Mouse (Mus musculus) gastrocnemius, postnatal 25 days (tissue): Measurements from ENCODE around the gene Pop5. TPM values are rescaled to one million over a fixed set of nuclear protein-coding genes. Genes with fewer than 3 reads are reported as not detected.

Experiments
- DNase-seq: peaks from one replicate; pipeline ENCODE4 v3.0.0; 2022
- total RNA-seq, 2 experiments: library from RNA; stranded (reverse); gene quantifications; 1 replicate in 1 of 2; 2 replicates in 1 of 2; pipeline ENCODE4 v1.2.3; 2021

Gene Pop5
- total RNA-seq, 2 experiments from 2014 or later = 29.2 to 30.7 TPM

GRCm38 (mm10) chr5:115214864-115215263 is 20.8 kb upstream of the Pop5 start:
- no peak for DNase-seq

DNA sequence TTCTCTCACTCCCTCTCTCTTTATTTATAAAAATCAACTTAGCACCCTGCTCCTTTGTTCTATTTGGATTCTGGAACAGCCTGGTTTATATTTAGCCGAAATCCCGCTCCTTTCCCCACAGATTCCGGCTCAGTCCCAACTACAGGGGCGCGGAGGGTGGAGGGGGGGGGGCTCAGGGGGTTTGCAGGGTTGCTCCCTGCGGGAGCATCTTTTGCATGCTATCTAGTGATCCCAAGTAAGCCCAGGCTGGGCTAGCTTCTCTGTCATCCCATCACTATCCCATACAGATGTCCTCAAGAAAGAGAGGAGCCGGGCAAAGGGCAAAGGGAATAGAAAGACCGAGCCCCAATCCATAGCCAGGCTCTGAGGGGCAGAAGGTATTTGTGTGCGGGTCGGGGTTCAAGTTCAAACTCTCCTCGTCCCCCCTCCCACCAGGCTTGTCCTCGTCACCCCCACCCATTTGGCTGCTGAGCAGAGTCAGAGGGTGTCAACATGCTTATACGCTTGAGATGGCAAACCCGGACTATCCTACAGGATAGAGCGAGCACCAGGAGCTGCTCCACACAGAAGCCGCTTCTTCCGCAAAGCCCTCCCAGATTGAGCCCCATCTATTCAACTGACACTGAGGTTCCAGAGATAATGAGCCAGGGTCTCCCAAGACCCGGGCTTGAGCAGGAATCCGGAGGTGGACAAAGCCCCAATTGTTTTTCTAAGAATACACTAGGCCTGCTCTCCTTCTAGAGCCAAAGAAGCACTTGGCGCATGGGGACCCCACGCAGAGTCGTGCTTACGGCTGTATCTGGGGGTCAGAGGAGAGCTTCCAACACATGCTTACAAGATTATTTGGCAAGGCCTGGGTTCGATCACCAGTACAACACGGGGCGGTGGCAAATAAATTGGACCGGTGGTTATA is 20.1 kb upstream of the Pop5 start:
- DNase-seq = no peak

DNA sequence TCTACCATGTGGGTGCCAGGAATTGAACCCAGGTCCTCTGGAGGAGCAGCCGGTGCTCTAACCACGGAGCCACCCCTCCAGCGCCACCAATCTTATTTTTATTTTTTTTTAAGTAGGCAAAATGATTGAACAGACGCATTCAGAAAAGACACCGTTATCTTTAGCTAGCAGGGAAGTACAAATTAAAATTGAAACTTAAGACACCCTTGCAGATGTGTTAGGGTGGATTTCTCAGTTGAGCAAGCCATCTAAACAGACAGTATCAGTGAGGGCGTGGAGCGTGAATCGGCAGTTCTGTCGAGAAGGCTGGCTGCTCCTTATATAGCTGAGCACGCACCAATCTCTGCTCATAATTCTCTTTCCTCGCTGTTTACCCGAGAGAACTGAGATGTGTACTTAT is 17.6 kb upstream of the Pop5 start:
- DNase-seq = no peak

DNA sequence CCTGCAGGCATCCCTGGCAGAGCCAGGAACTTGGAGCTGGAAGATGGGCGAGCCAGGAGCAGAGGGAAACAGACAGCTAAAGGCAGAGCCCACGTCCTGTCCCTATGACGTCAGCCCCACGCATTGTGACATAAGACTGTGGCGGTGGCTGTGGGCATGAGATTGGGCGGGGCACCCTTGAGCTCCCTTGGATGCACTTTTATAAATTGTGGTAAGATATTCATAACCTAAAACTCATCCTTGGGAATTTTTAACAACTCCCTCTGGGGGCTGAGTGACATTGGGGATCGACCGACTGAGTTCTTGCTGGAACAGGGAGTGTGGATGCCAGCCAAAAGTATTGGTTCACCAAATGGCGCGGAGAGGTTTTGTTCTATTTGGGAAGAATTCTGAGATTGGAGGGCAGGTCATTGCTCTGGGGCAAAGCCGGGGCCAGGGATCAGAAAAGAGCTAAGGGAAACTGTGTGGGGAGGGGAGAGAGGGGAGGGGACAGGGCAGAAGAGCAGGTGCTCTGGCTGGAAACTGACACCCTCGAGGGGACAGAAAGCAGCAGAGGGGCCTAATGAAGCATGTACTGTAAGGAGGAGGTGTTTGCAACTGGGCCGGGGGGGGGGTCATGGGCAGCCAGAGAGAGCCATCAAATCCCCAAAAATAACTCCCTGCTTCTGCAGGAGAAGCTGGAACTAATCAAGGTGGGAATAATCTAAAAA is 14.6 kb upstream of the Pop5 start:
- DNase-seq = no peak

DNA sequence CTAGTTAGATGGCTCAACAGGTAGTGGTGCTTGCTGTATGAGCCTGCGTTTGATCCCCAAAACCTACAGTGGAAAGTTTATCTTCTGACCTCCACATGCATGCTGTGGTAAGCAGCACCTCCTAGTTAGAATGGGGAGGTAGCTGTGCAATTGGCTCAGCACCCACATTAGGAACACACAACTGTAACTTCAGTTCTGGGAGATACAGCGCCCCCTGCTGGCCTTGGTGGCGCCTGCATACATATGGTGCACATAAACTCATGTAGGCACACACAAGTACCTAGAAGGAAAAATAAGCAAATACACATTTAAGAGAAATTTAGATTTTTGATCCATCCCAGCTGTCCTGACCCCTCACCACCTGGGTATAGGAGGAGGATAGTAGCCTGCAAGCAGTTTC is 13.2 kb upstream of the Pop5 start:
- no peak for DNase-seq

- peak; percentile 44 for DNase-seq
These were observed 4.6 kb upstream of the Pop5 start for GRCm38 (mm10) chr5:115230830-115231551.

DNA sequence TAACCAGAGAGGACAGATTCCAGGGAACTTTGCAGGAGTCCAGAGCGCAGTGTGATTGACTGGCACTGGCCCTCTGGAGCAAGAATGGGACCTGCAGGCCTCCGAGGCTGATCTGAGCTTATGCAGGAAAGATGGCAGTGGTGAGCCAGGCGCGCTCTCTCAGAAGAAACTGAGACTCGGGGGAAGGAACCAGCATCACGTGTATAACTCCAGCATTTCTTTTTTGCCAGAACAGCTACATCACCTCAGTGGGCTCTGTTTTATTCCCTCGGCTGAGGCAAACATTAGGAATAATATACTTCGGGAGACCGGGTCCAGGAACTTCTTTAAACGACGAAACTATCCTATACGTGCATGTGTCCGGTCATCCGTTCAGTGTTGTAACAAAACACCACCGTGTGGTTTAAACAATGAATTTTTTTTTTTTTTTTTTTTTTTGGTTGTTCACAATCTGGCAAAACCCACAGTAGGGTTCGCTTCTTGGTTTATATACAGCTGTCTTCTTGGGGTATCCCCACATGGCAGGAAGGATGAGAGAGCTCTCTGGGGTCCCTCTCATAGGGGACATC is 4.0 kb upstream of the Pop5 start:
- no peak for DNase-seq

DNA sequence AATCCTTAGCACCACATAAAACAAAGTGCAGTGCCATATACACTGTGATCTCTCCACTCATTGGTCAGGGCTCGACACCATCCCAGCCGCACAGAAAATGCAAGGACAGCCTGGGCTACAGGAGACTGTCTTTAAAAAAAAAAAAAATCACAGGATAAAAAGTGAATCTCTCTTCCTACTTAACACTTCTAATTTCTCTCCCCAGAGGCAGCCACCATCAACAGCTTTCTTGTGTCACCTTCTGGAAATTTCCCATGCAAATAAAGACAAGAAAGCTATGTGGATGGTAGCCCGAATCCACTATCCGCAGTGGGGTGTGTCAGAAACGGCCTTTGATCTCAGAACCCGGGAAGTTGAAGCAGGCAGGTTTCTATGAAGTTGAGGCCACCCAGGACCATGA is 3.1 kb upstream of the Pop5 start:
- no peak for DNase-seq

DNA sequence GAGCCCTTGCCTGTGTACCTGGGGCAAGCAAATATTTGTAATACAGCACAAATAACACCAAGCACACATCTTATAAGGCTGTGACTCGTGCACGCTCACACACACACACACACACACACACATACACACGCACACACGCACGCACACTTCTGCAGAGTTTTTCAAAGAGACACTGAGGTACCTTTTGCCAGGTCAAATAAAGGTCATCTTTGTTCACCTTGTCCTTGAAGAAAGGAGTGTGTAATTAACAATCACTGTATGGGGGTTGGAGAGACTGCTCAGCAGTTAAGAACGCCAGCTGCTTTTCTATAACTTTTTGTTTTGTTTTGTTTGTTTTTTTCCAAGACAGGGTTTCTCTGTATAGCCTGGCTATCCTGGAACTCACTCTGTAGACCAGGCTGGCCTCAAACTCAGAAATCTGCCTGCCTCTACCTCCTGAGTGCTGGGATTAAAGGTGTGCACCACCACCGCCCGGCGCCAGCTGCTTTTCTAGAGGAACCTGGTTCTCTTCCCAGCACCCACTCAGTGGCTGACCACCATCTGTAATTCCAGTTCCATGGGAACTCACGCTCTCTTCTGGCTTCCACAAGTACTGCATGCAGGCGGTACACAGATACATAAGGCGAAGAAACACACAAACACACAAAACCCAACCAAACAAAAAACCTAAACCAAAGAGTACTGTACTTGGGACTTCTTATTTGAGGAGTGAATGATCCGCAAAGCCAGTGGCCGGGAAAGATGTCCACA is 2.4 kb upstream of the Pop5 start:
- no peak for DNase-seq

- DNase-seq = no peak
These were observed 1.1 kb upstream of the Pop5 start for GRCm38 (mm10) chr5:115234519-115234918.

GRCm38 (mm10) chr5:115235323-115235771 is 289 bp upstream of the Pop5 start:
- peak; percentile 67 for DNase-seq

- peak; percentile 91 for DNase-seq
These were observed 2.4 kb downstream of the Pop5 start for GRCm38 (mm10) chr5:115237803-115238728.

DNA sequence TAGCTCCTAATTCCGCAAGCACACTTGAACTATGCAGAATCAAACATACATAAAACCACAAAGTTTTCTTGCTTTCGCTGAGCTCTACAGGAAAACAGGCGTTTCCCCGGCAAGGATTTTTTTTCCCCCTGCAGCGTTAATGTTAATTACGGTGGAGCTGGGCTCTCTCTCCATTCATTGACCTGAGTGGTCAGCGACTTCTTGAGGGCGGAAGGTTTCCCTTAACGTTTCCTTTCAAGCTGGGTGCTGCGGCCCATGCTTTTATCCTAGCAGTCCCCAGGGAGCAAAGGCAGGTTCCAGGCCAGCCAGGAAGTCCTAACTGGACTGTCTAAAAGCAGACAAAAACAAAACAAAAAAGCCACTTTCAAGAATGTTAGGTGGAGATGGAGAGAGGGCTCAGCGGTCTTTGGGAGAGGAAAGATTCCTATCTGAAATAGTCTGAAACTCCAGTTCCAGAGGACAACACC is 3.1 kb downstream of the Pop5 start:
- no peak for DNase-seq

- no peak for DNase-seq
These were observed 4.6 kb downstream of the Pop5 start for GRCm38 (mm10) chr5:115240191-115240590.

- DNase-seq = no peak
These were observed 19.8 kb downstream of the Pop5 start for GRCm38 (mm10) chr5:115255472-115255871.

DNA sequence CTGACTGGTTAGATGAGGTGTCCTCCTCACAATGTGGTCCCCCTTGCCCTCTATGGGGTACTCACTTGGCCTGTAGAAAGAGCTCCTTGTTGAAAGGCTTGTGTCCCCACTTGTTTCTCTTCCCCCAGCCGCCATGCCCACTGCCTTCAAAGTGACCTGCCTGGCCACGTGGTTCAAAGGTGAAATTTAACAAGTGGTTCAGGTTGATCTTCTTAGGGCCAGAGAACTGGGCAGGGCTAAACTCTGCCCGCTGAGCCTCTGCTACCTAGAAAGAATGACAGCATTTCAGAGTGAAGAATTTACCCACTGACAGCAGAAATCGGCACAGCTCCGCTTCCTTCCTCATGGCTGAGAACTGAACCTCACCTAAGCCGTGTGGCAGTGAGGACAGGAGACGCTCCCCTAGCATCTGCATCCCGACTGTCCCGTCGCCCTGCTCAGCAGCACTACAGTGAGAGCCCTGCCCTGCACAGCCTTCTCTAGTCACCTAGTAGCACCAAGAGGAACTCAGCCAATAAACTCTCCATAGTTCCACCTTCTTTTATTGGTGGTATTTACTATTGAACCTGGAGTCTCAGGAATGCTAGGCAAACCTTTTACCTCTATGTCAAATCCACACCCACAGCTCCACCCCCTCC is 21.4 kb downstream of the Pop5 start:
- DNase-seq = no peak

DNA sequence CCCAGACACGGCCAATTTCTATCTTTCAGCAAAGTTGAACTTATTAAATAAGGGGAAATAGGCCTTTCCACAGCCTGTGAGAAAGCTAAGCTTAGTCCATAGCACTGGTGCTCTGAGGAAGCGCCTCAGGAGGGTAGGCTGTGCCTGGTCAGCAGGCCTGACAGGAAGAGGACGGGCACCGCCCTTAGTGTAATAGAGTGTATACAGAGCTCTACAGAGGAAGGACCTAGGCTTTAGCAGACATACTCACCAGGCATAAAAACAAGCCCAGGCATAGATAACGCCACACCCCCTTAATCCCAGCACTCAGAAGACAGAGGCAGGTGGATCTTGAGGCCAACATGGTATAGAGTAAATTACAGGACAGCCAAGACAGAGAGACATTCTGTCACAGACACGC is 24.7 kb downstream of the Pop5 start:
- DNase-seq = no peak

DNA sequence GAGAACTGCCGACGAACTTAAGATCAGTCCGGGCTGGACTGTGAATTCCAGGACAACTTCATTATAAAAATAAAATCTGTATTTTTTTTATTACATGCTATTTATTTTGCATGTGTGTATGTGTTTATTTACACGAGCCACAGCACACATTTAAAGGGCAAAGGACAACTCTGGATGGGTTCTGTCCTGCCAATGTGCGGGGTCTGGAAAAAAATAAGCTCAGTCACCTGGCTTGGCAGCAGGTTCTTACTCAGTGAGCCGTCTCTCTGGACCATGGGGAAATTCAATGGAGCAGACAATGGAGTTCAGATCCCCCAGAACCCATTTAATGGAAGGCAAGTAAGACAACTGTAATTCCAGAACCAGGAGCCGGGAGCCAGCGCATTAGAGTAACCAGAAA is 25.5 kb downstream of the Pop5 start:
- DNase-seq = no peak

DNA sequence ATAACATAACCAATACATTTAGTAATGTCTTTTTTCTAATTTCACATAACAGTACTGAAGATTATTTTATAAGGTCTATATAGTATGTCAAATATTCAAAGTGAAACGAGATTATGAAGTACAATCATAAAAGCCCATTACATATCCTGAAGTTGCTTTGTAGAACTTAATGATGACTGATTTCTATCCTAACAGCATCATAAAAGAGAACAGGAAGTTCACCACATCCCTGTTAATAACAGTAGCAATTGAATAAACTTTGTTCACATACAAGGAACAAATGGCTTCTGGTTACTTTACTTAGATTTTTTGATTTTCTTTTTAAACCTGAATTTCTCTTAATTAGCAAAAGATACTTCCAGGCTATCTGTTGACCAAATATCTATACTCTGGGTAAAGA is 26.2 kb downstream of the Pop5 start:
- no peak for DNase-seq
